Mouse (Mus musculus): ENCODE data around the gene Fzd5. TPM values are rescaled to one million over a fixed set of nuclear protein-coding genes. Genes with fewer than 3 reads are reported as not detected.

Gene Fzd5
- total RNA-seq, 2 experiments from 2014 or later, result 15.9 to 20.5 TPM

GRCm38 (mm10) chr1:64734771-64735750 is 2.5 kb downstream of the Fzd5 start:
- DNase-seq (ENCODE audit: low spot score in 2 of 2), result peak; percentile 38 to 43

GRCm38 (mm10) chr1:64733453-64734245 is 3.9 kb downstream of the Fzd5 start:
- no peak for DNase-seq (ENCODE audit: low spot score in 2 of 2)

- DNase-seq (ENCODE audit: low spot score in 2 of 2), result no peak
These were observed 4.8 kb downstream of the Fzd5 start for GRCm38 (mm10) chr1:64732637-64733200.

GRCm38 (mm10) chr1:64732161-64732560 is 5.4 kb downstream of the Fzd5 start:
- DNase-seq (ENCODE audit: low spot score in 2 of 2), result no peak

GRCm38 (mm10) chr1:64731341-64732020 is 6.1 kb downstream of the Fzd5 start:
- DNase-seq (ENCODE audit: low spot score in 2 of 2), result no peak

GRCm38 (mm10) chr1:64730046-64730445 is 7.5 kb downstream of the Fzd5 start:
- DNase-seq (ENCODE audit: low spot score in 2 of 2), result no peak

GRCm38 (mm10) chr1:64721034-64721587 is 16.4 kb downstream of the Fzd5 start:
- DNase-seq (ENCODE audit: low spot score in 2 of 2), result no peak

- DNase-seq (ENCODE audit: low spot score in 2 of 2), result peak; percentile 22 to 41
These were observed 20.0 kb downstream of the Fzd5 start for GRCm38 (mm10) chr1:64717504-64717903.

- no peak for DNase-seq (ENCODE audit: low spot score in 2 of 2)
These were observed 20.8 kb downstream of the Fzd5 start for GRCm38 (mm10) chr1:64716589-64717304.

GRCm38 (mm10) chr1:64715458-64715857 is 22.1 kb downstream of the Fzd5 start:
- no peak for DNase-seq (ENCODE audit: low spot score in 2 of 2)

- DNase-seq (ENCODE audit: low spot score in 2 of 2), result no peak
These were observed 25.4 kb downstream of the Fzd5 start for GRCm38 (mm10) chr1:64712006-64712760.

GRCm38 (mm10) chr1:64709891-64710290 is 27.7 kb downstream of the Fzd5 start:
- DNase-seq (ENCODE audit: low spot score in 2 of 2), result no peak

GRCm38 (mm10) chr1:64706610-64707009 is 30.9 kb downstream of the Fzd5 start:
- no peak for DNase-seq (ENCODE audit: low spot score in 2 of 2)

GRCm38 (mm10) chr1:64705230-64705629 is 32.3 kb downstream of the Fzd5 start:
- peak; percentile 50 to 62 for DNase-seq (ENCODE audit: low spot score in 2 of 2)

GRCm38 (mm10) chr1:64701780-64702179 is 35.8 kb downstream of the Fzd5 start:
- DNase-seq (ENCODE audit: low spot score in 2 of 2), result no peak

- no peak for DNase-seq (ENCODE audit: low spot score in 2 of 2)
These were observed 42.4 kb downstream of the Fzd5 start for GRCm38 (mm10) chr1:64695156-64695555.

GRCm38 (mm10) chr1:64691581-64691980 is 46.0 kb downstream of the Fzd5 start:
- no peak for DNase-seq (ENCODE audit: low spot score in 2 of 2)

- peak; percentile 49 to 64 for DNase-seq (ENCODE audit: low spot score in 2 of 2)
These were observed 46.4 kb downstream of the Fzd5 start for GRCm38 (mm10) chr1:64691121-64691551.
